Mouse (Mus musculus): Measurements from ENCODE around the gene Kdm8. TPM values are rescaled to one million over a fixed set of nuclear protein-coding genes. Genes with fewer than 3 reads are reported as not detected.

Gene Kdm8
- total and polyA plus RNA-seq, 2 experiments from 2014 or later: 3.8 to 4.0 TPM

DNA sequence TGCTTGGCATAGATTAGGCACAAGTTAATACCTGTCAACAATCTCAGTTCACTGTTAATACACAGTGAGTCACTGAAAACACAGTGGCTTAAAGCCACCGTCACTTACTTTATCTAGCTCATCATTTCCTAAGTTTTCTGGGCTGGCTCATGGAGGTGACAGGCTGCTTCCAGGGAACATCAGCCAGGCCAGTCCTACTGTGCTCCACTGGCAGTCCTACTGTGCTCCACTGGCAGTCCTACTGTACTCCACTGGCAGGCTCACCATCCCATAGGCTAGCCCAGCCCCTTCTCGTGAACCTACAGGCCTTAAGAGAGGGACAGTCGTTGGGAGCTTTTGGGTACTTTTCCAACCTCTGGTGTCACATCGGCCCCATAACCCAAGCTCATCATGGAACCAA is 28.7 kb upstream of the Kdm8 start:
- ATAC-seq (ENCODE audit: insufficient read depth, low read depth) (no peak), DNase-seq (ENCODE audit: low spot score) (no peak)
- H3K9ac ChIP-seq (replicated peaks; ENCODE audit: low read depth, low read length): no peak overlapping the region
- no peaks in the 10 kb centered on the region for H3K9me3 ChIP-seq (replicated peaks; ENCODE audit: control insufficient read depth, low read length)
- no peaks in the 10 kb centered on the region for H3K27me3 ChIP-seq (ENCODE audit: control insufficient read depth, insufficient read depth, low read length)
- no peaks in the 10 kb centered on the region for H3K36me3 ChIP-seq (replicated peaks; ENCODE audit: control insufficient read depth, insufficient read depth, low read length)
- WGBS: 73% methylated on average over 4 of the region's 4 CpGs
- H3K4me2 ChIP-seq (ENCODE audit: low read depth, low read length): no peak overlapping the region
- no peak overlapping the region for H3K4me3 ChIP-seq (ENCODE audit: low read depth, low read length)
- no peak for TF ChIP-seq CTCF (IDR thresholded peaks at IDR 0.05; ENCODE audit: low read depth)
- no peak for TF ChIP-seq EP300 (IDR thresholded peaks at IDR 0.05; ENCODE audit: low read depth)
- no peak overlapping the region for H3K27ac ChIP-seq (ENCODE audit: low read depth)
- H3K4me1 ChIP-seq (ENCODE audit: control insufficient read depth, insufficient read depth): no peaks in the 10 kb centered on the region

DNA sequence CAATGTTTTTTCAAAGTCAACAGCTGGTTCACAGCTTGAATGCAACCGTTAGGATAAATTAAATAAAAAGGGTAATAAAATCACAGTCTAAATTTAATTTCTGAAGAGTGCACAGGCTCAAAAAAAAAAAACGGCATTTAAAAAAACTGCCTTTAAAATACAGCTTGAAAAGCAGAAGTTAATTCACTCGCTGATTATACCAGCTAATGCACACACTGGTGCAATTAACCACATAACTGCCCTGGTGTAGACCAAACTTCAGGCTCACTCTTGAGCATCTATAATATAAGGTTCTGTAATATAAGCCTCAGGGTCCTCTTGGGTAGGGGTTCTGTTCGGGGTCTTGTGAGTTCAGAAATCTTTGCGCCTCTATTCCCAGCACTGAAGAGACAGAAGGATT is 27.7 kb upstream of the Kdm8 start:
- no peaks in the 10 kb centered on the region for H3K4me1 ChIP-seq (ENCODE audit: control insufficient read depth, insufficient read depth)
- no peak for ATAC-seq (ENCODE audit: insufficient read depth, low read depth)
- 75% methylated on average over 5 of the region's 5 CpGs for WGBS
- H3K9me3 ChIP-seq (replicated peaks; ENCODE audit: control insufficient read depth, low read length): no peaks in the 10 kb centered on the region
- H3K27ac ChIP-seq (ENCODE audit: low read depth): no peak overlapping the region
- H3K4me2 ChIP-seq (ENCODE audit: low read depth, low read length): no peak overlapping the region
- no peaks in the 10 kb centered on the region for H3K36me3 ChIP-seq (replicated peaks; ENCODE audit: control insufficient read depth, insufficient read depth, low read length)
- H3K9ac ChIP-seq (replicated peaks; ENCODE audit: low read depth, low read length): no peak overlapping the region
- DNase-seq (ENCODE audit: low spot score): no peak
- no peaks in the 10 kb centered on the region for H3K27me3 ChIP-seq (ENCODE audit: control insufficient read depth, insufficient read depth, low read length)
- no peak for TF ChIP-seq CTCF (IDR thresholded peaks at IDR 0.05; ENCODE audit: low read depth)
- H3K4me3 ChIP-seq (ENCODE audit: low read depth, low read length): no peak overlapping the region

DNA sequence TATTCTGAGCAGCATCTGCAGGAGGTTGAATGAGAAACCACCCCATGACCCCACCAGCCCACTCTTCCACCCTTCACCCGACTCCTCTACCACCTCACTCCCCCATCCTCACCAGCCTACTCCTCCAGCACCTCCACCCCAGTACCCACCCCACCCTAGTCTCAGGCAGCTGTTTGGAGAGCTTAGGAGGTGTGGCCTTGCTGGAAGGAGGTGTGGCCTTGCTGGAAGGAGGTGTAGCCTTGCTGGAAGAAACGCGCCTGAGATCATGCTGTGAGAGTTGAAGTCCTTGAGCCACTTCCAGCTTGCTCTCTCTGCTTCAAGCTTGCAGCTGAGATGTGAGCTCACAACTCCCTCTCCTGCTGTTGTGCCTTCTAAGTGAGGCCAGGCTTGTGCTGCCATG is 26.1 kb upstream of the Kdm8 start:
- 18% methylated on average over 3 of the region's 3 CpGs for WGBS
- DNase-seq (ENCODE audit: low spot score): no peak
- H3K36me3 ChIP-seq (replicated peaks; ENCODE audit: control insufficient read depth, insufficient read depth, low read length): no peaks in the 10 kb centered on the region
- no peaks in the 10 kb centered on the region for H3K4me1 ChIP-seq (ENCODE audit: control insufficient read depth, insufficient read depth)
- TF ChIP-seq EP300 (IDR thresholded peaks at IDR 0.05; ENCODE audit: low read depth) (no peak), CTCF (IDR thresholded peaks at IDR 0.05; ENCODE audit: low read depth) (no peak)
- no peak overlapping the region for H3K9ac ChIP-seq (replicated peaks; ENCODE audit: low read depth, low read length)
- no peak overlapping the region for H3K4me2 ChIP-seq (ENCODE audit: low read depth, low read length)
- no peaks in the 10 kb centered on the region for H3K9me3 ChIP-seq (replicated peaks; ENCODE audit: control insufficient read depth, low read length)
- H3K27ac ChIP-seq (ENCODE audit: low read depth): no peak overlapping the region
- no peaks in the 10 kb centered on the region for H3K27me3 ChIP-seq (ENCODE audit: control insufficient read depth, insufficient read depth, low read length)
- H3K4me3 ChIP-seq (ENCODE audit: low read depth, low read length): no peak overlapping the region
- no peak for ATAC-seq (ENCODE audit: insufficient read depth, low read depth)

DNA sequence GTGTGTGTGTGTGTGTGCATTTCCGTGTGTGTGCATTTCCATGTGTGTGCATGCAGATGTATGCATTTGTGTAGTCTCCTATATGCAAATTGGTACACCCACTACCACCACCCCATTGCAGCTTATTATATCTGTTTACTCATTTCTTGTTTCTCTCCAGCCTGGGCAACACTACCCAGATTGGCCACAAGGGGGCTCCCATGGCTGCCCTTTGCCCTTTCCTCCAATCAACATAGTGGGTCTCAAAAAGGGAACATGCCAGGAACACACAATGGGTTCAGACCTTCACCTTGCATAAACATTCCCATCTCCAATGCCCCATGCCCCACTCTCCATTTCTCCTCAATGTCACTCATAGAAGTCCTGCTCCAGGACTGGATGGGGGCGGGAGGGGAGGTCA is 24.3 kb upstream of the Kdm8 start:
- ATAC-seq (ENCODE audit: insufficient read depth, low read depth): no peak
- DNase-seq (ENCODE audit: low spot score): no peak
- Histone ChIP-seq H3K27me3 (ENCODE audit: control insufficient read depth, insufficient read depth, low read length) (no peaks in the 10 kb centered on the region), H3K9ac (replicated peaks; ENCODE audit: low read depth, low read length) (no peak overlapping the region), H3K4me3 (ENCODE audit: low read depth, low read length) (no peak overlapping the region), H3K9me3 (replicated peaks; ENCODE audit: control insufficient read depth, low read length) (no peaks in the 10 kb centered on the region), H3K27ac (ENCODE audit: low read depth) (no peak overlapping the region), H3K4me1 (ENCODE audit: control insufficient read depth, insufficient read depth) (no peaks in the 10 kb centered on the region), H3K36me3 (replicated peaks; ENCODE audit: control insufficient read depth, insufficient read depth, low read length) (no peaks in the 10 kb centered on the region), H3K4me2 (ENCODE audit: low read depth, low read length) (no peak overlapping the region)
- WGBS: 54% methylated on average over 2 of the region's 2 CpGs
- peak; percentile 54 for TF ChIP-seq CTCF (IDR thresholded peaks at IDR 0.05; ENCODE audit: low read depth)
- TF ChIP-seq EP300 (IDR thresholded peaks at IDR 0.05; ENCODE audit: low read depth): no peak

DNA sequence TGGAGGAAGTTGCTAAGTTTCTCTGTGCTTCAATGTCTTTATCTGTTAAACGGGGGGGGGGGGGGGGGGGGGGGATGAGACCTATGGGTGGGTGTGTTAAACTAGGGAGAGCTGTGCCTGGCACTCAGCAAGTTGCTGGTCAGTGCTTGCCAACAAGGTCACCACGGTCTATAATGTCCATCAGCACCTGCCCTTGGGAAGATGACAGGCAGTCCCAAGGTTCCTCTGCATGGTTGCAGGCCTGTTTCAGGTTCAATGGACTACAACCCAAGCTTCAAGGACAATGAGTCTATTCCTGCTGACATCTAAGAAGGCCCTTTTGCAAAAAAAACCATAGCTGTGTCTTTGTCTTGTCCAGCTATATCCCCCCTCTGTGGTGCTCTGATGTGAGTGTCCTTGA is 22.6 kb upstream of the Kdm8 start:
- Histone ChIP-seq H3K36me3 (replicated peaks; ENCODE audit: control insufficient read depth, insufficient read depth, low read length) (no peaks in the 10 kb centered on the region), H3K4me3 (ENCODE audit: low read depth, low read length) (no peak overlapping the region), H3K9me3 (replicated peaks; ENCODE audit: control insufficient read depth, low read length) (no peaks in the 10 kb centered on the region), H3K4me1 (ENCODE audit: control insufficient read depth, insufficient read depth) (no peaks in the 10 kb centered on the region), H3K9ac (replicated peaks; ENCODE audit: low read depth, low read length) (no peak overlapping the region), H3K27me3 (ENCODE audit: control insufficient read depth, insufficient read depth, low read length) (no peaks in the 10 kb centered on the region), H3K4me2 (ENCODE audit: low read depth, low read length) (no peak overlapping the region), H3K27ac (ENCODE audit: low read depth) (no peak overlapping the region)
- DNase-seq (ENCODE audit: low spot score) (no peak), ATAC-seq (ENCODE audit: insufficient read depth, low read depth) (no peak)
- TF ChIP-seq CTCF (IDR thresholded peaks at IDR 0.05; ENCODE audit: low read depth) (no peak), EP300 (IDR thresholded peaks at IDR 0.05; ENCODE audit: low read depth) (no peak)
- 86% methylated on average over 1 of the region's 2 CpGs for WGBS

DNA sequence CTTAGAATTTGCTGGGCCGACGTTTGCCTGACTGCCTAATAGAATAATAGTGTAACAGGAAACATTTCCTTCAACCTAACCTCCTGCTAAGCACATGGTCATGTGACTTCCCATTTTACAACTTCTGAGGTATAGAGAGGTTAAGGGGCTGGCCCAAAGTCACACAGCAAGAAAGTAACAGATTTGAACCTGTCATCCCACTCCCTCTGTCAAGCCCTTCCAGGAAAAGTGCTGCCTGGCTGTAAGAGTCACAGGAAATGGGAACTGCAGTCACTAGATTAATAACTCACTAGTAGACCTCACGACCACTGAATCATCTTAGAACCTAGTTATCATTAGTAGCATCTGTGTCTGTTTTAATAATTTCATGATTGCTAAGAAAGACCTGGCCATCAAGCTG is 21.4 kb upstream of the Kdm8 start:
- WGBS: 49% methylated on average over 3 of the region's 3 CpGs
- DNase-seq (ENCODE audit: low spot score): no peak
- Histone ChIP-seq H3K9ac (replicated peaks; ENCODE audit: low read depth, low read length) (no peak overlapping the region), H3K4me2 (ENCODE audit: low read depth, low read length) (no peak overlapping the region), H3K9me3 (replicated peaks; ENCODE audit: control insufficient read depth, low read length) (no peaks in the 10 kb centered on the region), H3K4me1 (ENCODE audit: control insufficient read depth, insufficient read depth) (no peaks in the 10 kb centered on the region), H3K36me3 (replicated peaks; ENCODE audit: control insufficient read depth, insufficient read depth, low read length) (no peaks in the 10 kb centered on the region), H3K4me3 (ENCODE audit: low read depth, low read length) (no peak overlapping the region), H3K27me3 (ENCODE audit: control insufficient read depth, insufficient read depth, low read length) (no peaks in the 10 kb centered on the region), H3K27ac (ENCODE audit: low read depth) (no peak overlapping the region)
- ATAC-seq (ENCODE audit: insufficient read depth, low read depth): no peak
- TF ChIP-seq CTCF (IDR thresholded peaks at IDR 0.05; ENCODE audit: low read depth) (no peak), EP300 (IDR thresholded peaks at IDR 0.05; ENCODE audit: low read depth) (no peak)
